Mouse (Mus musculus) hindbrain, embryonic 14.5 days (tissue): ENCODE results near the gene Zbtb18. TPM values are rescaled to one million over a fixed set of nuclear protein-coding genes. Genes with fewer than 3 reads are reported as not detected.

ENCODE experiments used
- ATAC-seq: fragments of 200-750 bp; cut with Nextera tagmentation; 2 replicates; pipeline ENCODE4 v1.8.0; 2017; ENCODE audit warnings: moderate number of reproducible peaks, mild to moderate bottlenecking, moderate TSS enrichment, moderate library complexity; ENCODE audit not compliant: low FRiP score
- DNase-seq: peaks from one replicate; pipeline ENCODE4 v3.0.0-alpha.2; 2015; ENCODE audit warnings: low spot score
- H3K27ac ChIP-seq: fragments of 300-500 bp; sonication (generic); 2 replicates; pipeline ENCODE4 v1.5.1; 2014; ENCODE audit warnings: mild to moderate bottlenecking, moderate library complexity
- H3K27me3 ChIP-seq: fragments of 300-500 bp; sonication (generic); 2 replicates; pipeline ENCODE4 v1.6.1; 2014; ENCODE audit warnings: mild to moderate bottlenecking, low read length, mixed read lengths; ENCODE audit not compliant: control insufficient read depth, insufficient read depth
- H3K36me3 ChIP-seq: fragments of 300-500 bp; sonication (generic); replicated peaks from 2 replicates; pipeline ENCODE4 v1.6.1; 2014; ENCODE audit not compliant: control insufficient read depth, insufficient read depth
- H3K4me1 ChIP-seq: fragments of 300-500 bp; sonication (generic); replicated peaks from 2 replicates; pipeline ENCODE4 v1.6.1; 2014; ENCODE audit warnings: antibody characterized with exemption, low read length, mixed read lengths; ENCODE audit not compliant: control insufficient read depth, insufficient read depth
- H3K4me2 ChIP-seq: fragments of 300-500 bp; sonication (generic); replicated peaks from 2 replicates; pipeline ENCODE4 v1.6.1; 2014; ENCODE audit warnings: mild to moderate bottlenecking, moderate library complexity
- H3K4me3 ChIP-seq: fragments of 300-500 bp; sonication (generic); replicated peaks from 2 replicates; pipeline ENCODE4 v1.5.1; 2014; ENCODE audit warnings: mild to moderate bottlenecking, low read length
- H3K9ac ChIP-seq: fragments of 300-500 bp; sonication (generic); 2 replicates; pipeline ENCODE4 v1.6.1; 2014
- H3K9me3 ChIP-seq: fragments of 300-500 bp; sonication (generic); 2 replicates; pipeline ENCODE4 v1.6.1; 2016; ENCODE audit warnings: low read length; ENCODE audit not compliant: control insufficient read depth
- WGBS: fragments of 180-500 bp; shearing (Covaris S2); extraction: QIAGEN DNeasy Blood & Tissue Kit; methylation state at CpG from one replicate; pipeline ENCODE4 v1.1.7; 2014; 5-methylcytosine and 5-hydroxymethylcytosine counted together
- polyA plus RNA-seq: library from polyadenylated mRNA; unstranded; fragments of >200 nt; fragmentation: Nextera tagmentation; extraction: Ambion mirVana; gene quantifications from 2 replicates; pipeline ENCODE4 v1.2.1, GENCODE M21; 2014

Zbtb18 gene
- polyA plus RNA-seq, 1 experiment from 2014 or later: 8.2 TPM

DNA sequence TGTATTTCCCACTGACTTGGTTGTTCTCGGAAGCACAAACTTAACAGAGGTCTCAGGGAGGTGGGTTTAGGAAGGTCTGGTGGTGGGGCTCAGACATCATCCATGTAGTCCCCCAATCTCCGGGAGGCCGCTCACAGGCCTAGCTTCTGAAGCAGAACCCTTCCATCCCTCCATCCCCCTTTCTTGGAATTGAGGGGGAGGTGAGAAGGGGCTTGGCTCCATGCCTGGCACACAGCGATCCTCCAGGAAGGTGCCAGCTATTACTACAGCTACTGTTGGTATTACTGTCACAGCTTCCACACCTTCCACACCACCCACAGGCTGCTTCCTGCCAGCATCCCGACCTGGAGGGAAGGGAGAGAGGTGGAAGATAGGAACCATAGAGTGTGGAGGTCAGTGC, 26.3 kb downstream of the Zbtb18 start:
- Histone ChIP-seq H3K9ac (no peak overlapping the region), H3K36me3 (no peaks in the 10 kb centered on the region), H3K27ac (no peak overlapping the region), H3K9me3 (no peaks in the 10 kb centered on the region), H3K4me1 (no peaks in the 10 kb centered on the region), H3K4me3 (no peak overlapping the region), H3K4me2 (no peak overlapping the region), H3K27me3 (no peaks in the 10 kb centered on the region)
- ATAC-seq (no peak), DNase-seq (no peak)
- 94% methylated on average over 5 of the region's 5 CpGs for WGBS

DNA sequence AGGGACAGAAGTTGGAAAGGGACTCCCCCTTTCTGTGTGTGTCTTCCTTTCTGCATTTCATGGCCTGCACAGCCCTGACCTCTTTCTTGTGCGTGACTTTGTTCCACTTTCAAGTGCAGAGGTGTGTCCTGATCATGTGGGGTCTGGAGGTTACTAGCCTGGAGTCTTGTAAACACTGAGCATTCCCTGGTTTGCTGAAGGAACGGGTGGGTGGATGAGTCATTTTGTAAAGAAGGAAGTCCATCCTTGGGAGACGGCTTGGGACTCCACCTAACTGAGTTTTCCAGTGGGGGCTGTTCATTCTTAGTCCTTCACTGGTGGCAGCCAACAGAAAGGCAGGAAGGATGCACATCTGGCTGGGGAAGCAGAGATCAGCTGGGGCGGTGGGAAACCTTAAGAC, 27.9 kb downstream of the Zbtb18 start:
- H3K4me3 ChIP-seq: no peak overlapping the region
- 83% methylated on average over 4 of the region's 4 CpGs for WGBS
- H3K27ac ChIP-seq: no peak overlapping the region
- H3K4me1 ChIP-seq: no peaks in the 10 kb centered on the region
- H3K9ac ChIP-seq: no peak overlapping the region
- DNase-seq (no peak), ATAC-seq (no peak)
- no peaks in the 10 kb centered on the region for H3K36me3 ChIP-seq
- H3K27me3 ChIP-seq: no peaks in the 10 kb centered on the region
- no peaks in the 10 kb centered on the region for H3K9me3 ChIP-seq
- no peak overlapping the region for H3K4me2 ChIP-seq

DNA sequence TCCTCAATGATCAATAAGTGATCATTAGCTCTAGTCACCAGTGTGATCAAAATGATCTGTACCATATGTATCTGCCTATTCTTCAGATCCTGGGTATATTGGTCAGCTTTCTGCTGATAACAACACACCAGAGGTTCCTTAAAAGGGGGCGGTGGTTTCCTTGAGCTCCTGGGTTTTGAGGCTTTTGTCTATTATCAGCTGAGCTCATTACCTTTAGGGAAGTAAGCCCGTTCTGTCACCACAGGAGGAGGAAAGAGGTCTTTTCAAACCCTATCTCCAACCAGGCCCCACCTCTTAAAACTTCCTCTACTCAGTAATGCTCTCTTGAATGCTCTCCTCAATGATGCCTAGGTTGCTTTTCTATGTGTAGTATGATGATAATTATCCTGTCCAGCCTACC, 28.8 kb downstream of the Zbtb18 start:
- H3K9me3 ChIP-seq: no peaks in the 10 kb centered on the region
- H3K36me3 ChIP-seq: no peaks in the 10 kb centered on the region
- H3K4me2 ChIP-seq: no peak overlapping the region
- H3K4me1 ChIP-seq: no peaks in the 10 kb centered on the region
- H3K4me3 ChIP-seq: no peak overlapping the region
- DNase-seq (no peak), ATAC-seq (no peak)
- H3K27ac ChIP-seq: no peak overlapping the region
- H3K27me3 ChIP-seq: no peaks in the 10 kb centered on the region
- WGBS: 87% methylated on average over 2 of the region's 2 CpGs
- H3K9ac ChIP-seq: no peak overlapping the region

DNA sequence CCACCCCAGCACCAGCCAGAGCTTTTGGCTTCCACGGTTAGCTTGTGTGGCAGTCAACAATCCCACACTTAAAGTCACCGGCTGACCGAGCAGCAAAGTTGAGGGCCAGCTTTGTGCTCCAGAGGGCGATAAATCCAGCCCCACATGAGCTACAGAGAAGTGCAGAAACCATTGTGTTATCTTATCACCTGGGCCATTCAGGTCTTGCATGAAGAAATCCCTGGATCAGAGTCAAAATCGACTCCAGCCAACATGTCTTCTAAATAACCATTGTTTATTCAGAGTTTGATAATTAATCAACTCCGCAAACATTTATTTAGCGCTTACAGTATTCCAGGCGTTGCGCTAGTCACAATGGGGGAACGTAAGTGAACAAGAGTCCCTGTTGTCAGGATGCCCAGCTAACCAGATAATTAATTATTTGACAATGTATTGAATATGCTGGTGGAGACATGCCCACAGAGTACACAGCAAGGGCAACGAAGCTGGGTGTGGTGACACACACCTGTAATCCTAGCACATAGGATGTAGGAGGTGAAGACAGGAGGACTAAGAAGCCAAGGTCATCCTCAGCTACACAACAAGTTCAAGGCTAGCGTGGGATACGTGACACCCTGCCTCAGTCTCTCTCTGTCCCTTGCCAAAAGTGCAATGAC, 33.5 kb downstream of the Zbtb18 start:
- WGBS: 86% methylated on average over 13 of the region's 13 CpGs
- Histone ChIP-seq H3K4me3 (no peak overlapping the region), H3K27ac (no peak overlapping the region), H3K9me3 (no peaks in the 10 kb centered on the region), H3K27me3 (no peaks in the 10 kb centered on the region), H3K9ac (no peak overlapping the region), H3K4me2 (no peak overlapping the region), H3K4me1 (no peaks in the 10 kb centered on the region), H3K36me3 (no peaks in the 10 kb centered on the region)
- ATAC-seq (no peak), DNase-seq (no peak)

DNA sequence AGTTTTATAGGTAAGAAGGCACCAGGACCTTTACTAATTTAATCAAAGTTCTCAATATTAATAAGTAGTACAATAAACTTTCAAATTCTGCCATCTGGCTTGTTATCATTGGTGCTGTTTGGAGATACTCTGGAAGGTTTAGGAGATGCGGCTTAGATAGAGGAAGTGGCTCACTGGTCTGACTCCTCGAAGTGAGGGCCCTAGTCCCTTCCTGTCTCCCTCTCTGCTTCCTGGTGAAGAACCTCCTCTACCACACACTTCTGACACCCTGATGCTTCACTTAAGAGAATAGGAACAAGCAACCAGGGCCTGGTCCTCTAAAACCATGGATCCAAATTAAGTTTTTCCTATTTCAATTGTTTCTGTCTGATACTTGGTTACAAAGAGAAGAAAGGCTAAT, 36.4 kb downstream of the Zbtb18 start:
- 89% methylated on average over 2 of the region's 2 CpGs for WGBS
- no peaks in the 10 kb centered on the region for H3K9me3 ChIP-seq
- ATAC-seq: no peak

DNA sequence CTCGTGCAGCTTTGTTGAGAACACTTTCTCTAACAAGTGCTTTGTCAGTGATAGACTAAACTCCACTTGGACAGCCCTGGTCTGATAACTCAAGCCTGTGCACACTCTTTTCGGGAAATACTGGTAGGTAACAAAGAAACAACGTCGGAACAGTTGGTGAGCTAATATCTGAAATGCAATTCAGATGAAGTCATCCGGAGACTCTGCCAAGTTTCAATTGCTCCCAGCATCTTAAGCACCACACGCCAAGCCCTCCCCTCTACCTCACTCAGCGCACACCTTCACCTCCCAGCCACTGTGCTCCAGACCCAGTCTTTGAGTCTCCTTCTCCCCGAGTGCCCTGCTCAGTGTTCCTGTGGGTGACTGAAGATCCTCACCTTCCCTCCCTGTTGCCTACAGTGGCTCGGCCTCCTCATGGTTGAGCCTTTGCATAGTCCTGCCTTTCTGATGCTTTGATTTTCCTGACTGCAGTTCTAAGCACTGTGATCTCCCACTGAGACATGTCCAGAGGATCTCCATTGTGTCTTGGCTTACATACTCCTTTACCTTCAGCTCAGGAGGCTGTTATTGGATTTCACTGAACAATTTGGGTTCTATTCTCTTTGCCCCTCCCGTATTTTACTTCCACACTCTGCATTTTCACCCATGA, 37.3 kb downstream of the Zbtb18 start:
- Histone ChIP-seq H3K27me3 (no peaks in the 10 kb centered on the region), H3K9me3 (no peaks in the 10 kb centered on the region), H3K4me1 (no peaks in the 10 kb centered on the region), H3K4me3 (no peak overlapping the region), H3K27ac (no peak overlapping the region), H3K4me2 (no peak overlapping the region), H3K36me3 (no peaks in the 10 kb centered on the region), H3K9ac (no peak overlapping the region)
- ATAC-seq (no peak), DNase-seq (no peak)
- 64% methylated on average over 10 of the region's 10 CpGs for WGBS

More for the DNA sequence above, 36.4 kb downstream of the Zbtb18 start:
- Histone ChIP-seq H3K4me1 (no peaks in the 10 kb centered on the region), H3K9ac (no peak overlapping the region), H3K4me3 (no peak overlapping the region), H3K36me3 (no peaks in the 10 kb centered on the region), H3K4me2 (no peak overlapping the region), H3K27ac (no peak overlapping the region), H3K27me3 (no peaks in the 10 kb centered on the region)
- no peak for DNase-seq

DNA sequence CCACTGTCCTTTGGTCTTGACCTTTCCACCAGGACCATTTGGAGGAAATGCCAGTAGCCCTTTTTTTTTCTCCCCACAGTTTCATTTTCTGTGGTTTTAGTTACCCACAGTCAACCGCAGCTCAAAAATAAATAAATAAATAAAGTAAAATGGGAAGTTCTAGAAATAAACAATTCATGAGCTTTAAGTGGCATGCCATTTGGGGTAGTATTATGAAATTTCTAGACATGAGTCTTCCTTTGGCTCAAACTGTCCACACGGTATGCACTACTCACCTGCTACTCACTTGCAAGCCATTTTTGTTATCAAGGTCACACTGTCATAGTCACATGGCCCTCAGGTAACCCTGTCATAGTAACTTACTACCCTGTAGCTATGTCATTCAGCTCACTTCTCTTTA, 41.5 kb downstream of the Zbtb18 start:
- H3K27ac ChIP-seq: no peak overlapping the region
- no peak for DNase-seq
- H3K4me1 ChIP-seq: peaks cover 6% of the 10 kb centered on the region; the same call in 1 of the 2 replicates
- no peak for ATAC-seq
- no peak overlapping the region for H3K4me2 ChIP-seq
- H3K27me3 ChIP-seq: no peaks in the 10 kb centered on the region
- H3K4me3 ChIP-seq: no peak overlapping the region
- no peaks in the 10 kb centered on the region for H3K36me3 ChIP-seq
- WGBS: 97% methylated on average over 2 of the region's 2 CpGs
- no peak overlapping the region for H3K9ac ChIP-seq
- no peaks in the 10 kb centered on the region for H3K9me3 ChIP-seq

DNA sequence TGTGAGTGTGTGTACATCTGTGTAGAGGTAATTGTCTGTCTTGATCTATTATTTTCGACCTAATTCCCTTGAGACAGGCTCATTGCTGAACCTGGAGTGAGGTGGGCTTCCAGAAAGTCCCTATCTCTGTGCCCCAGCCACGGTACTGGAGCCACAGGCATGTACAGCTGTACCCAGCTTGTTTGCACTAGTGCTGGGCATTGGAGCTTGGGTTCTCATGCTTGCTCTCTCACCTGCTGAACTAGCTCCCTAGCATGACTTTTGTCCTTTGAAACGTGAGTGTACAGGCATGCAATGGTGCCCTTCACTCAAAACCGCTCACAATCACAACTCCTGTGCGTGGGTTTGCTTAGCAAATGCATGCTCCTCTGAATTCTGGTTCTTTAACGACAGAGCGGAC, 42.1 kb downstream of the Zbtb18 start:
- H3K4me2 ChIP-seq: no peak overlapping the region
- ATAC-seq: no peak
- WGBS: 66% methylated on average over 7 of the region's 7 CpGs

DNA sequence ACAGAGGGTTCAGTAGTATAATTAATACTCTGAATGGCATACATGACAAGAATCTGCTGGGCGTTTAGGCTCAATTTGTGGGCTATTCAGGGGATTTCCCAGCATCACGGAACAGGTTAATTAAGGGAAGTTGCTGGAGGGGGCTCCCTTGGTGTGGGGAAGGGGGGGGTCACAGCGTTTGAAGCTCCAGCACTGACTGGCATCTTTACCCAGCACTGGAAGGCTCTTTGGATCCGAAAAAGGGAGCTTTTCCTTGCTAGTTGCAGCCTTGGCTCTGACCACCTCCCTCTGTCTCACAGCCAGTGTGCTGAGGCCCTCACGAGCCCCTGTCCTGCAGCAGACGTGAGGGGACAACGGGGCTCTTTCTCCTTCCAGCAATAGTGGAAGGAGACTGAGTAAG, 42.5 kb downstream of the Zbtb18 start:
- peaks cover 6% of the 10 kb centered on the region; the same call in 1 of the 2 replicates for H3K4me1 ChIP-seq
- H3K4me2 ChIP-seq: no peak overlapping the region
- no peaks in the 10 kb centered on the region for H3K36me3 ChIP-seq
- H3K27ac ChIP-seq: no peak overlapping the region
- no peak for DNase-seq
- no peaks in the 10 kb centered on the region for H3K9me3 ChIP-seq
- WGBS: 37% methylated on average over 7 of the region's 7 CpGs
- no peak overlapping the region for H3K4me3 ChIP-seq
- ATAC-seq: no peak
- H3K9ac ChIP-seq: no peak overlapping the region
- H3K27me3 ChIP-seq: no peaks in the 10 kb centered on the region

More for the DNA sequence above, 42.1 kb downstream of the Zbtb18 start:
- H3K36me3 ChIP-seq: no peaks in the 10 kb centered on the region
- no peak for DNase-seq
- no peak overlapping the region for H3K9ac ChIP-seq
- H3K4me1 ChIP-seq: peaks cover 6% of the 10 kb centered on the region; the same call in 1 of the 2 replicates
- no peaks in the 10 kb centered on the region for H3K9me3 ChIP-seq
- no peak overlapping the region for H3K4me3 ChIP-seq
- H3K27me3 ChIP-seq: no peaks in the 10 kb centered on the region
- H3K27ac ChIP-seq: no peak overlapping the region
